Mouse (Mus musculus) MEL (cell line): ENCODE data around the gene Tymp.

Experiments used
- CHD2 ChIP-seq: IDR thresholded peaks from 2 replicates; pipeline ENCODE4 v1.6.1; 2011; ENCODE audit warnings: low read length, improper control_type of control experiment
- CTCF ChIP-seq, 3 experiments: IDR thresholded peaks in 2 of 3; conservative IDR thresholded peaks in 1 of 3; 2 replicates each; pipeline ENCODE4 v1.5.1; 2011 to 2012; ENCODE audit warnings: low read length in 3 of 3, low read depth in 2 of 3, mild to moderate bottlenecking in 2 of 3, improper control_type of control experiment in 1 of 3, inconsistent platforms in 1 of 3, mixed read lengths in 1 of 3, moderate library complexity in 1 of 3; ENCODE audit not compliant: control insufficient read depth in 1 of 3, insufficient read depth in 1 of 3, poor library complexity in 1 of 3, severe bottlenecking in 1 of 3
- EP300 ChIP-seq, 2 experiments: IDR thresholded peaks; 2 replicates each; pipeline ENCODE4 v1.6.1; 2011; ENCODE audit warnings: improper control_type of control experiment in 2 of 2, low read length in 2 of 2, low read depth in 1 of 2, mild to moderate bottlenecking in 1 of 2
- HCFC1 ChIP-seq: IDR thresholded peaks from 2 replicates; pipeline ENCODE4 v1.6.1; 2012; ENCODE audit warnings: low read depth, mild to moderate bottlenecking, inconsistent platforms, low read length, improper control_type of control experiment, moderate library complexity
- MXI1 ChIP-seq: IDR thresholded peaks from 2 replicates; pipeline ENCODE4 v1.6.1; 2011; ENCODE audit warnings: mild to moderate bottlenecking, low read depth, low read length, improper control_type of control experiment
- MYC ChIP-seq: IDR thresholded peaks from 2 replicates; pipeline ENCODE4 v1.6.1; 2011; ENCODE audit warnings: low read depth, mild to moderate bottlenecking, low read length, improper control_type of control experiment, moderate library complexity
- NELFE ChIP-seq: IDR thresholded peaks from 2 replicates; pipeline ENCODE4 v1.6.1; 2011; ENCODE audit warnings: low read depth, low read length, improper control_type of control experiment
- NRF1 ChIP-seq: IDR thresholded peaks from 2 replicates; pipeline ENCODE4 v1.6.1; 2014; ENCODE audit warnings: low read depth, mild to moderate bottlenecking, inconsistent platforms, low read length, improper control_type of control experiment, moderate library complexity; ENCODE audit not compliant: poor library complexity, insufficient read depth, severe bottlenecking
- POLR2A ChIP-seq, 2 experiments: IDR thresholded peaks; 2 replicates each; pipeline ENCODE4 v1.6.1; 2011 to 2012; ENCODE audit warnings: low read length in 2 of 2, mild to moderate bottlenecking in 2 of 2, control low read depth in 1 of 2, improper control_type of control experiment in 1 of 2, low read depth in 1 of 2, moderate library complexity in 1 of 2; ENCODE audit not compliant: control insufficient read depth in 1 of 2, insufficient read depth in 1 of 2, poor library complexity in 1 of 2
- RCOR1 ChIP-seq: IDR thresholded peaks from 2 replicates; pipeline ENCODE4 v1.6.1; 2012; ENCODE audit warnings: low read depth, mild to moderate bottlenecking, inconsistent platforms, low read length, improper control_type of control experiment
- TAL1 ChIP-seq: IDR thresholded peaks from 2 replicates; pipeline ENCODE4 v1.6.1; 2012; ENCODE audit warnings: mild to moderate bottlenecking, inconsistent platforms, low read length, moderate library complexity, mixed read lengths

DNA sequence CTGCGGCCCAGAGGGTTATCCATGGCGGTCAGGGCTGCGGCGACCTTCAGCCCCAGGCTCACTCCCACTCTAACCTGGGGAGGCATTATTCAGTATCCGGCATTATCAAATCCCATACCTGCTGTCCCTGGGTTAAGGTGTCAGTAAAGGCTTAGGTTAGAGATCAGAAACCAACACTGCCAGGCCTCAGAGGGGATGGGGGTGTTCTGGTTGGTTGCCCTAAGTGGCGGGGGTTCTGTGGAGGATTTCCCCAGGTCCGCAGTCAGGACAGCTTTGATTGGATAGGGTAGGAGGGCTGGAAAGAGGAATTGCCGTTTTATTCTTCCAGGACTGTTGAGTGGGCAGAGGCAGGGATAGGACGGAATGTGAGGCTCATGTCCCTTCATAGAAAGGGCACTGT is 2.5 kb downstream of the Tymp start:
- TF ChIP-seq CHD2 (no peak), CTCF (IDR thresholded peaks at IDR 0.05 in 2 of 3, conservative IDR thresholded peaks at IDR 0.05 in 1 of 3; ENCODE audit: control insufficient read depth in 1 of 3, insufficient read depth in 1 of 3, low read depth in 2 of 3, low read length in 3 of 3, poor library complexity in 1 of 3, severe bottlenecking in 1 of 3) (no peak), TAL1 (no peak), NELFE (no peak), NRF1 (no peak), MXI1 (no peak), RCOR1 (no peak), POLR2A (IDR thresholded peaks at IDR 0.05; ENCODE audit: control insufficient read depth in 1 of 2, insufficient read depth in 1 of 2, low read depth in 1 of 2, low read length in 2 of 2, poor library complexity in 1 of 2) (no peak), EP300 (IDR thresholded peaks at IDR 0.05; ENCODE audit: low read depth in 1 of 2, low read length in 2 of 2) (no peak), HCFC1 (no peak), MYC (no peak)
